Mouse (Mus musculus): ENCODE results near the gene Plxnd1.

DNA sequence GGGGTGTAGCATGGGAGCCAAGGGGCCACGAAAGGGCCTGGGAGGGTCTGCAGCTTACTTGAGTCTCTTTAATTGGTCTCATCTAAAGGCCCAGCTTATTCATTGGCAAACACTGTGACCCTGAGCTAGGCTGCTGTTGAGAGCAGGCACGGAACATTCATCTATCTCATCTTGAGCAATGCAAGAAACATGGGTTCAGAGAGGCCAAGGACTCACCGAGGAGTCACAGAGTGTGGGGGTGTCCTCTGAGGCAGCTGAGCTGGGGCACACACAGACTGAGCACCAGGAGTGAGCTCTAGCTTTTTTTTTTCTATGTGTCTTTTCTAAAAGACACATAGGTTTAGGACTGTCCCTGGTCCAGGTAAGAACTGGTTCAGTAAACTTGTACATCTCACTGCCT lies 62.4 kb downstream of the Plxnd1 start:
- TF ChIP-seq CTCF (IDR thresholded peaks at IDR 0.05; ENCODE audit: borderline replicate concordance, insufficient read depth, low read length) (no peak), POLR2A (IDR thresholded peaks at IDR 0.05; ENCODE audit: low read depth, low read length) (no peak)
